Mouse (Mus musculus) C2C12 (cell line): ENCODE results near the gene Kansl1.

Source experiments
- CEBPB ChIP-seq: IDR thresholded peaks from one replicate; pipeline ENCODE4 v1.6.1; 2011; ENCODE audit warnings: low read depth, mild to moderate bottlenecking, control low read depth, moderate library complexity
- CTCF ChIP-seq: IDR thresholded peaks from one replicate; pipeline ENCODE4 v1.5.1; 2011; ENCODE audit not compliant: control insufficient read depth, insufficient read depth, insufficient read length
- MAX ChIP-seq: IDR thresholded peaks from one replicate; pipeline ENCODE4 v1.6.1; 2011; ENCODE audit warnings: mild to moderate bottlenecking, control low read depth
- MYOD1 ChIP-seq: IDR thresholded peaks from one replicate; pipeline ENCODE4 v1.6.1; 2011; ENCODE audit warnings: low read depth; ENCODE audit not compliant: control insufficient read depth, insufficient read length
- MYOG ChIP-seq: IDR thresholded peaks from one replicate; pipeline ENCODE4 v1.6.1; 2011; ENCODE audit not compliant: control insufficient read depth, insufficient read length; ENCODE audit errors: extremely low read depth
- USF1 ChIP-seq: IDR thresholded peaks from one replicate; pipeline ENCODE4 v1.6.1; 2011; ENCODE audit warnings: low read depth, mild to moderate bottlenecking, control low read depth, moderate library complexity

- no peak for TF ChIP-seq CTCF
- no peak for TF ChIP-seq MAX
- no peak for TF ChIP-seq CEBPB
- no peak for TF ChIP-seq USF1
- no peak for TF ChIP-seq MYOD1
- no peak for TF ChIP-seq MYOG
Measured at GRCm38 (mm10) chr11:104379635-104380034, 89.0 kb downstream of the Kansl1 start.
